In genomic region chr7:97623402-97623801, GRCm38 (mm10) we compare ENCODE assay signal across 25 mouse cellular contexts.
"Had no signal": no experiment of that assay in that cellular context is flagged by ENCODE, and none has a peak within 500 bp of the region (broad histone marks: within the 10 kb centered on the region; RNA-seq: fewer than 3 reads in every experiment).

No protein-coding gene starts in this region.

- DNase-seq: heart, postnatal 10 days; heart, postnatal 14 days; heart, postnatal 36 days; heart, postnatal 4 days; kidney, adult 18-20 months; kidney, postnatal 10 days; kidney, postnatal 25 days; kidney, postnatal 4 days; layer of hippocampus, adult 9-11 months; layer of hippocampus, postnatal 36 days had no signal

- H3K36me3 ChIP-seq: heart, embryonic 15.5 days; hindbrain, embryonic 13.5 days; hindbrain, embryonic 15.5 days; intestine, embryonic 15.5 days had no signal

- H3K4me1 ChIP-seq: heart, embryonic 15.5 days; hindbrain, embryonic 10.5 days; hindbrain, embryonic 12.5 days; hindbrain, embryonic 13.5 days; intestine, embryonic 15.5 days had no signal

- H3K9ac ChIP-seq: heart, embryonic 12.5 days; heart, embryonic 13.5 days; heart, embryonic 15.5 days; hindbrain, embryonic 12.5 days; hindbrain, embryonic 13.5 days; hindbrain, embryonic 14.5 days; hindbrain, embryonic 15.5 days; intestine, embryonic 15.5 days; kidney, embryonic 15.5 days had no signal

- H3K27ac ChIP-seq: heart, embryonic 13.5 days; heart, embryonic 15.5 days; hindbrain, embryonic 10.5 days; hindbrain, embryonic 12.5 days; hindbrain, embryonic 13.5 days; hindbrain, embryonic 14.5 days; hindbrain, embryonic 15.5 days; hindbrain, postnatal 0 days; intestine, embryonic 15.5 days; kidney, embryonic 15.5 days; kidney, postnatal 0 days; layer of hippocampus, adult 2 months; left cerebral cortex, adult 2 months had no signal

- H3K27me3 ChIP-seq: heart, embryonic 12.5 days; heart, embryonic 13.5 days; heart, embryonic 15.5 days; hindbrain, embryonic 12.5 days; hindbrain, embryonic 13.5 days; hindbrain, embryonic 15.5 days; intestine, embryonic 15.5 days; kidney, embryonic 15.5 days had no signal

- H3K9me3 ChIP-seq: heart, embryonic 12.5 days; heart, embryonic 13.5 days; heart, embryonic 15.5 days; hindbrain, embryonic 10.5 days; hindbrain, embryonic 12.5 days; hindbrain, embryonic 13.5 days; hindbrain, embryonic 15.5 days; intestine, embryonic 15.5 days; kidney, embryonic 15.5 days had no signal

- H3K4me2 ChIP-seq: heart, embryonic 11.5 days; heart, embryonic 12.5 days; heart, embryonic 13.5 days; heart, embryonic 15.5 days; hindbrain, embryonic 12.5 days; hindbrain, embryonic 13.5 days; hindbrain, embryonic 14.5 days; hindbrain, embryonic 15.5 days; intestine, embryonic 15.5 days; kidney, embryonic 15.5 days had no signal

- H3K4me3 ChIP-seq: heart, embryonic 12.5 days; heart, embryonic 13.5 days; heart, embryonic 15.5 days; hindbrain, embryonic 10.5 days; hindbrain, embryonic 12.5 days; hindbrain, embryonic 13.5 days; hindbrain, embryonic 15.5 days; intestine, embryonic 15.5 days; kidney, embryonic 15.5 days; layer of hippocampus, adult 2 months; left cerebral cortex, adult 2 months had no signal
